Mouse (Mus musculus): ENCODE measurements at regions not wholly inside any gene's neighbourhood (a gene's known extent, or its start where the extent isn't known, plus 50 kb on each side); places are given as distances from the start of the nearest gene placed in this dataset.

- 12% methylated on average over 8 of the region's 8 CpGs for WGBS
These were observed 78.1 kb downstream of the Fam204a start for GRCm38 (mm10) chr19:60148313-60148965.

GRCm38 (mm10) chr19:60146451-60147190, 79.9 kb downstream of the Fam204a start:
- peaks cover 76% of the 10 kb centered on the region for H3K27me3 ChIP-seq
- no peak overlapping the region for H3K27ac ChIP-seq (replicated peaks)
- 43% methylated on average over 10 of the region's 10 CpGs for whole genome bisulfite sequencing

More at GRCm38 (mm10) chr19:60148313-60148965, 78.1 kb downstream of the Fam204a start:
- Histone ChIP-seq H3K27ac (replicated peaks) (no peak overlapping the region), H3K4me3 (no peak overlapping the region), H3K9me3 (no peaks in the 10 kb centered on the region), H3K4me1 (replicated peaks) (peaks cover 16% of the 10 kb centered on the region), H3K36me3 (no peaks in the 10 kb centered on the region), H3K27me3 (peaks cover 71% of the 10 kb centered on the region), H3K4me2 (peak overlapping the region; percentile 21; the same call in 1 of the 2 replicates), H3K9ac (no peak overlapping the region)
- ATAC-seq (ENCODE audit: low read depth) = peak; percentile 60; the same call in 1 of the 2 replicates

GRCm38 (mm10) chr19:60145242-60145641, 81.3 kb downstream of the Fam204a start:
- peaks cover 16% of the 10 kb centered on the region for H3K4me1 ChIP-seq (replicated peaks)
- no peak overlapping the region for H3K27ac ChIP-seq (replicated peaks)
- no peaks in the 10 kb centered on the region for H3K9me3 ChIP-seq
- no peak overlapping the region for H3K9ac ChIP-seq
- WGBS = 90% methylated on average over 5 of the region's 5 CpGs
- no peak for ATAC-seq (ENCODE audit: low read depth)
- H3K27me3 ChIP-seq = peaks cover 78% of the 10 kb centered on the region
- H3K4me3 ChIP-seq = no peak overlapping the region
- H3K36me3 ChIP-seq = no peaks in the 10 kb centered on the region
- no peak overlapping the region for H3K4me2 ChIP-seq

More at GRCm38 (mm10) chr19:60146451-60147190, 79.9 kb downstream of the Fam204a start:
- no peak for ATAC-seq (ENCODE audit: low read depth)
- peaks cover 16% of the 10 kb centered on the region for H3K4me1 ChIP-seq (replicated peaks)
- H3K36me3 ChIP-seq = no peaks in the 10 kb centered on the region
- no peaks in the 10 kb centered on the region for H3K9me3 ChIP-seq
- H3K4me2 ChIP-seq = no peak overlapping the region
- no peak overlapping the region for H3K4me3 ChIP-seq
- H3K9ac ChIP-seq = no peak overlapping the region

DNA sequence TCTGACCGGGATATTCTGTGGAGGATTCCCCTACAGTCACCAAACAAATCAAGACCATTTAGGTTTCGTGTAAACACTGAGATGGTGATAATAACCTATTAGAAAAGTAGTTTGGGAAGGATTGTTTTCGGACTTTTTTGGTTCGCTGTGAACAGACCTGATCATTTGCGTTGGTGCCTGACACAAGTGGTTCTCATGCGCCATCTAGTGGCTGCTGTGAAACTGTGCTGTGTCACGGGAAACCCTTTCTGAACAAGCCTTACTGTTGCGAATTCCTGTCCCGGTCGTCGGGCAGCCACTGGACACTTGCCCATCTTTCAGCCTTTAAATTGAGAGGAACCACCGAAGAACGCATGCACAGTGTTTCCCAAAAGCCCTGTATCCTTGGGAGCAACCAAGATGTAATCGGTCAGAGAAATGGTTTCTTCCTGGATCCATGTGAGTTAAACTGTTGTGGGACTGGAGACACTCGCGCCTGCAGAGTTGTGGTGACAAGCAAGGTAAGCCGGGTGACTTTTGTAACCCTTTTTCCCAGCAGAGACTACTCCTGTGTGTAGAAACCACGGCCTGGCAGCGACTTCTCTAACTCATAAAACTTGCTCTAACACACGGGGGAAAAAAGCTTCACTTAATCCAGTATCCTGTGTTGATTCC, 82.0 kb downstream of the Fam204a start:
- WGBS = 8% methylated on average over 20 of the region's 20 CpGs
- Histone ChIP-seq H3K4me2 (peak overlapping the region; percentile 37), H3K27me3 (peaks cover 70% of the 10 kb centered on the region), H3K9ac (no peak overlapping the region), H3K27ac (replicated peaks) (no peak overlapping the region), H3K9me3 (no peaks in the 10 kb centered on the region), H3K4me3 (no peak overlapping the region), H3K36me3 (no peaks in the 10 kb centered on the region), H3K4me1 (replicated peaks) (peaks cover 15% of the 10 kb centered on the region)
- ATAC-seq (ENCODE audit: low read depth) = peak; percentile 74; the same call in 1 of the 2 replicates

DNA sequence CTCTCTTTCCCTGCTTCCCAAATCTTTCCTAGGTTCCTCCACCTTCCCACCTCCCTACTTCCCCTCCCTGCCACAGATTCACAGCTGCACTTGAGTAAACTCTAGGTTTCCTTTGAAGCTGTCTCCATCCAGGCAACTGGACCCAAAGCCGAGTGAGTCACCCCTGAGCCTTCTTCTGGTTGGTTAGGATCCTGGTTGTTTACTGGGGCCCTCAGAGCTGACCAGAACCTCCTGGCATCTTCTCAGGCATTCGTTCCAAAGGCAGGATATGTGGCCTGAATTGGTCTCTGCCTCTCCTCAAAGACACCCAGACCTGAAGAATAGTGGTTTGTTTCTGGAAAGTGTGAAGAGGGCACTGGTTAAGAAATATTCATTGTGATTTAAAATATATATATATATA, 87.6 kb downstream of the Fam204a start:
- no peak overlapping the region for H3K9ac ChIP-seq
- no peaks in the 10 kb centered on the region for H3K9me3 ChIP-seq
- no peak for ATAC-seq (ENCODE audit: low read depth)
- H3K27me3 ChIP-seq = peaks cover 20% of the 10 kb centered on the region
- H3K4me2 ChIP-seq = no peak overlapping the region
- no peak overlapping the region for H3K27ac ChIP-seq (replicated peaks)
- H3K4me3 ChIP-seq = no peak overlapping the region
- no peaks in the 10 kb centered on the region for H3K36me3 ChIP-seq
- WGBS = 76% methylated on average over 2 of the region's 2 CpGs
- no peaks in the 10 kb centered on the region for H3K4me1 ChIP-seq (replicated peaks)

DNA sequence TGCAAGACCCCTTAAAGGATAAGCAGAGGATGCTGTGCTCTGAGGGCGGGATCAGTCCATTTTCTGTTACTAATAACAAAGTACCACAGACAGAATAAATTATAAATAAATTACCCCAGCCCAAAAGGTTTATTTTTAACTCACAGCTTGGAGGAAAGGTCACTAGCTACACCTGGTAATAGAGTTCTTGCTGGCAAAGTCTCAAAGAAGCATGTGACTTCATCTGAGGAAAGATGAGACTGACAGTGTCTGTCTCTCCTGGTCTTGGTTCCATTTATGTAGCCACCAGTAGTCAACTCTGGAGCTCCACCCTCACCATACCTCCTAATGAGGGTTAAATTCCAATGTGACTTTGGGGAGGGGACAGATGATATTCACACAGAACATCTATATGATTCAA, 90.0 kb downstream of the Fam204a start:
- 79% methylated on average over 1 of the region's 1 CpGs for WGBS
- no peak for ATAC-seq (ENCODE audit: low read depth)
- Histone ChIP-seq H3K9ac (no peak overlapping the region), H3K4me2 (no peak overlapping the region), H3K4me3 (no peak overlapping the region), H3K9me3 (no peaks in the 10 kb centered on the region), H3K27ac (replicated peaks) (no peak overlapping the region), H3K36me3 (no peaks in the 10 kb centered on the region), H3K4me1 (replicated peaks) (no peaks in the 10 kb centered on the region), H3K27me3 (peaks cover 2% of the 10 kb centered on the region)

DNA sequence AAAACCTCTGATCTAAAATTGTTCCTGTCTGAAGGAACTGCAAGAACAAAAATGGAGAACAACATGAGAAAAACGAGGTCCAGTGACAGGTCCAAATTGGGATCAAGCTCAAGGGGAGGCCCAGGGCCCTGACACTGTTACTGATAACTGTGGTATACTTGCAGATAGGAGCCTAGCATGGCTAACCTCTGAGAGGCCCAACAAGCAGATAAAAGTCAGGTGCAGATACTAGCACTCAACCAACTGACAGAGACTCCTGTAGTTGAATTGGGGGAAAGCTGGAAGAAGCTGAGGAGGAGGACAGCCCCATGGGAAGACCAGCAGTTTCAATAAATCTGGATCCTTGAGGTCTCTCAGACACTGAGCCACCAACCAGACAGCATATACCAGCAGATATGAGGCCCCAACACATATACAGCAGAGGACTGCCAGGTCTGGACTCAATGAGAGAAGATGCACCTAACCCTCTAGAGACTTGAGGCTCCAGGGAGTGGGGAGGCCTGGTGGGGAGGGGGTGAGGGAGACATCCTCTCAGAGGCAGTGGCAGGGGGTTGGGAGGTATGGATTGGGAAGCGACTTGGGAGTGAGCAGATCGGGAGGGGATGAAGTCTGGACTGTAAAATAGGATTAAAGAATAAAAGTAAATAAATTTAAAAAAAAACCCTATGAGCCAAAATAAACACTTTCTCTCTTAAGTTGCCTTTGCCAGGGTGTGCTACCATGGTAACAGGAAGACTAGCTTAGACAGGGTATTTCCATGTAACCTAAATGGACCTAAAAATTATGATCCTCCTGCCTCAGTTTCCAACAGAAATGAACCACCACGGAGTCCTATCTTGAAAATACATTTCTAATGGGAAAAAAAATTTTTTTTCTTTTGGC, 91.8 kb downstream of the Fam204a start:
- no peak for ATAC-seq (ENCODE audit: low read depth)
- Histone ChIP-seq H3K9ac (no peak overlapping the region), H3K27ac (replicated peaks) (no peak overlapping the region), H3K4me2 (no peak overlapping the region), H3K9me3 (no peaks in the 10 kb centered on the region), H3K4me1 (replicated peaks) (no peaks in the 10 kb centered on the region), H3K4me3 (no peak overlapping the region), H3K36me3 (no peaks in the 10 kb centered on the region), H3K27me3 (no peaks in the 10 kb centered on the region)
- WGBS = 80% methylated on average over 4 of the region's 4 CpGs

DNA sequence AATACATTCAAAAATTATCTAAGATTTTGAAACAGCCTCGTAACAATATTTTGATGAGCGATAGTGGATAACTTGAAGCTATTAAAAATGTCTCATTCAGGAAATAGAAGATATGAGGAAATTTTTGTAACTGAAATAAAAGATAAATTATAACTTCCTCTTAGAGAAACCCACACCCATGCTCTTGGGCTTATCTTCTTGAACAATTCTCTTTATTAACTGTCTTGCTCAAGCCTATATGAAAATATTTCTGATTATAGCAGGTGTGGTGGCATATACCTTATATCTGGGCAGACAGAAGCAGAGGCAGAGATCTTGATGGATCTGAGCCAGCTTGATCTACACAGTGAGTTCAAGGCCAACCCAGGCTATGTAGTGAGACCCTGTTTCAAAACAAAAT, 96.9 kb downstream of the Fam204a start:
- Histone ChIP-seq H3K27ac (replicated peaks) (no peak overlapping the region), H3K4me2 (no peak overlapping the region), H3K9me3 (no peaks in the 10 kb centered on the region), H3K4me3 (no peak overlapping the region), H3K9ac (no peak overlapping the region), H3K4me1 (replicated peaks) (no peaks in the 10 kb centered on the region), H3K27me3 (no peaks in the 10 kb centered on the region), H3K36me3 (no peaks in the 10 kb centered on the region)
- WGBS = 91% methylated on average over 2 of the region's 2 CpGs
- ATAC-seq (ENCODE audit: low read depth) = no peak

- Histone ChIP-seq H3K4me1 (replicated peaks) (0 out of 2 replicates have a peak, but pooled peaks cover 6% of the 10 kb centered on the region), H3K27ac (replicated peaks) (no peak overlapping the region), H3K27me3 (no peaks in the 10 kb centered on the region), H3K9me3 (no peaks in the 10 kb centered on the region), H3K36me3 (no peaks in the 10 kb centered on the region), H3K9ac (no peak overlapping the region), H3K4me3 (no peak overlapping the region), H3K4me2 (no peak overlapping the region)
- no peak for ATAC-seq (ENCODE audit: low read depth)
- WGBS = 81% methylated on average over 2 of the region's 2 CpGs
These were observed 101.9 kb downstream of the Fam204a start for GRCm38 (mm10) chr19:60124638-60125037.

GRCm38 (mm10) chr19:60120917-60121316, 105.6 kb downstream of the Fam204a start:
- no peak overlapping the region for H3K4me2 ChIP-seq
- H3K27ac ChIP-seq (replicated peaks) = no peak overlapping the region
- H3K9ac ChIP-seq = no peak overlapping the region
- ATAC-seq (ENCODE audit: low read depth) = no peak
- no peaks in the 10 kb centered on the region for H3K9me3 ChIP-seq
- 0 out of 2 replicates have a peak, but pooled peaks cover 6% of the 10 kb centered on the region for H3K4me1 ChIP-seq (replicated peaks)
- H3K36me3 ChIP-seq = no peaks in the 10 kb centered on the region
- H3K27me3 ChIP-seq = no peaks in the 10 kb centered on the region
- H3K4me3 ChIP-seq = no peak overlapping the region
- WGBS = 50% methylated on average over 5 of the region's 5 CpGs

GRCm38 (mm10) chr19:60119051-60119450, 107.5 kb downstream of the Fam204a start:
- 64% methylated on average over 1 of the region's 1 CpGs for WGBS
- H3K4me3 ChIP-seq = no peak overlapping the region
- H3K4me1 ChIP-seq (replicated peaks) = 0 out of 2 replicates have a peak, but pooled peaks cover 7% of the 10 kb centered on the region
- no peak overlapping the region for H3K27ac ChIP-seq (replicated peaks)
- H3K9ac ChIP-seq = no peak overlapping the region
- H3K36me3 ChIP-seq = no peaks in the 10 kb centered on the region
- no peaks in the 10 kb centered on the region for H3K9me3 ChIP-seq
- H3K4me2 ChIP-seq = no peak overlapping the region
- H3K27me3 ChIP-seq = no peaks in the 10 kb centered on the region
- no peak for ATAC-seq (ENCODE audit: low read depth)

All from neural tube, embryonic 13.5 days (tissue).